Mouse (Mus musculus): ENCODE data around the gene Syn1.

Gene Syn1

DNA sequence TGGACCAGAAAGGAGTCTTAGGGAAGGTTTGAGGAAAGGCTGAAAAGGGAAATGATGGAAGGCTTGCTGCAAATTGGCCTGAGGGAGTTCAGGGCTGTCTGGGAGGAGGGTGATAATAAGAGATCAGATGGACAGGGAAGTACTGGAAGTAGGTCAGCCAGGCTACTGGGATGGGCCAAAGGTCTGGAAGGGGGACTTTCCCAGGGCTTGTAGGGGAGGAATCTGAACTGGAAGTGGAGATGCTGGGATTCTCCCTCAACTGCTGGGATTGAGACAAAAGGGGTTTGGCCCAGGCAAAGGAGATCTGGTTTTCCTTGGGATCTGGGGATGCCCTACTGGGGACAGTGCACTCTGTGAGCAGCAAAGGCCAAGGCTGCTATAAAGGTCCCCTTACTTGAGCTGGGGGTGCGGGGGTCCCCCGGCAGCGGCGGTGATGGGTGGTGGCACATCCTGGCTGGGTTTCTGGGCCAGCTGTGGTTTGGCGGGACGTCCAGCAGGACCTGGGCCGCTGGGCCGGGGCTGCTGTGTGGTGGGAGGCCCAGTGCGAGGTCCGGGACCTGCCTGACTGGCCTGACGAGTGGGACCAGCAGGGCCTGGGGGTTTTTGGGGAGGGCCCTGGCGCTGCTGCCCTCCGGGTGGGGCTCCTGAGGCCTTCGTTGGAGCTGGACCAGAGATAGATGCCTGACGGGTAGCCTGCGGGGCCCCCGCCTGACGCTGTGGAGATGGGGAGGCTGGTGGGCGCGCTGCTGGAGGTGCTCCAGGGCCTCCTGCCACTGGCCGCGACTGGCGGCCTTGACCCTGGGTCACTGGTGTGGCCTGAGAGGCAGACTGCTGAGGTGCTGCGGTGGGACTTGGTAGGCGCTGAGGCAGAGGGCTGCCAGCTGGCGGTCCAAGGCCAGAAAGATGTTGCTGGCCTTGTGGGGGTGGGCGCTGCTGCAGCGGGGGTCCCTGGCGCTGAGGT lies 58.4 kb downstream of the Syn1 start:
- DNase-seq (ENCODE audit: low spot score), result no peak

DNA sequence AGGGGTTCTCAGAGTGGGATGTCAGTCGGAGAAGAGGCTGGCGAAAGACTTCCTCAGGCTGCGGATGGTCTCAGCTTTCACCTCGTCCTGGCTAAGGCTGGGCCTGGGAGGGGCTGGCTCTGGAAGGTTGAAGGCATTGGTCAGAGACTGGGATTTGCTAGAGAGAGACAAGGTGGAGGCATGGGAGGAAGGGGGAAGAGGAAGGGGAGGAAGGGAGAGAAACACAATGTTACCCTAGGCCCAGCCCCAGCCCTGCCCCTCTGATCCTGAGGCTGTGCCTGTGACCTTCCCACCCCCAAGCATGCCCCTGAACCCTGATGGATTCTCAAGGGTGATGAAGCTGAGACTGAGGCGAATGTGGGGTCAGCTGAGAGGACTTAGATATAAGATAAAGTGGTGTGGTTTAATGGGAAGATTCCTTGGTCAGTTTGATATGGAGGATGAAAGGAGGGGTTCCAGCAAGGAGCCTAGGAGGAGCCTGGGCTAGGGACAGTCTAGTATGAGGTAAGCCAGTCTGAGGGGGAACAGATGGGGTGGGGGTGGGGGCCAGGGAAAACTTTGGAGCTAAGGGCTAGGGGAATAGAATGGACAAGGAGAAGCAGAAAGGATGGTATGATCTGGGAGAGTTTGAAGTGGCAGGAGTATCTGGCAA lies 59.2 kb downstream of the Syn1 start:
- no peak for DNase-seq (ENCODE audit: low spot score)

DNA sequence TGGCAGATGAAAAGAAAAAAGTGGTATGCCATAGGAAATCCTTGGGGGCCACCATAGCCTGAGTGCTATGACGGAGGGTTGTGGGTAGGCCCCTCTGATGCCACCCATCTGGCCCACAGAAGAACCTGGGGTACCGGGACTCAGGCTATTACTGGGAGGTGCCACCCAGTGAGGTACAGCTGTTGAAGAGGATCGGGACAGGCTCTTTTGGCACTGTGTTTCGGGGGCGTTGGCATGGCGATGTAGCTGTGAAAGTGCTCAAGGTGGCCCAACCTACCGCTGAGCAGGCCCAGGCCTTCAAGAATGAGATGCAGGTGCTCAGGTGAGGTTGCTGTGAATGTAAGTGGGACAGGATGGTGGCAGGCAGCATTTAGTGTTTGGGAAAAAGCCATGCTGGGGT lies 67.0 kb downstream of the Syn1 start:
- no peak for DNase-seq (ENCODE audit: low spot score)

DNA sequence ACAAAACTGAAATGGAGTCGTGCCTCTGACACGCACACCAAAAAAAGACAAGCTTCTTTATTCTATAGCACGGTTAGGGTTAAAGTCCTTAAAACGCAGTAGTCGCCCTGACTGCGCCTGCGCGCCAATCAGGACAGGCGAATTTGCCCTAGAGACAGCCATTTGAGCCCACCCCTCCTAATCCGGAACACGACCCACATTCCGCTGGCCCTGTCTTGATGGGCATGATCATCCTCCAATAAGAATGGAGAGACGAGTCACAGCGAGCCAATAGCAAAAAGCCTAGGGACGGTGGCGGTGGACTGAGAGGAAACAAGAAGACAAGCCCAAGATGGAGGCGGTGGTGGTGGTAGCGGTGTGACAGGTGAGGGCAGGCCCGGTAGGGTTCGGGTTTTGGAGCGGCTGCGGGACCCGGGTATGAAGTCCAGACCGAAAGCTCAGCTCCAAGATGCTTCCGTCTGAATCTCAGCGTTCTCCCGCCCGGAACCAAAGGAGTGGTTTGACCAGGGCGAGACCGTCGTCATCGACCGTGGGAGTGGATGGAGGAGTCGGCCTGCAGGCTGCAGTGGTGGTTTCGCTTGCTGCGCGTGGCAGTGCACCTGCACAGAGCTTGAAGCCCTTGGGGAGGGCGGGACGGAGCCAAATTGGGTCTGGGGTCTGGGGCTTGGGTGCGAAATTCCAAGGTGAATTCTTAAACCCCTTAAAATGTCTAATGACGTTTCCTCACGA lies 72.4 kb downstream of the Syn1 start:
- peak; percentile 94 for DNase-seq (ENCODE audit: low spot score)

DNA sequence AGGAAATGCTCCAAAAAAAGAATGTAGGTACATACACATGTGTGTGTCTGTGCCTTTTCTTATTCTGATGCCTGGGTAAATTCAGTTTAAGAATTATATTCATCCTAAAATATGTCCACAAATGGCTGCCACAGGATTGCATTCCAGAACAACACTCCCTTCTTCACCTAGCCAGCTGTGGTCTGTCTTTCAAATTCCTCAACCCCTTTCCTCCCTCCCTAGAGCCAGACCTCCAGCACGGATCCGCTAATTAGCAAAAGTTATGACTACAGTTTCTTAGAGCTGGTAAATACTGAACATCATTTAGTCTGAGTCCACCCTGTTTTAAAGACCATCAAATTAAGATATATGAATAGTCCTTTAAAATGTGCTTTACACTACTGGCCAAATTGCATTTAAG lies 73.0 kb downstream of the Syn1 start:
- DNase-seq (ENCODE audit: low spot score), result no peak

DNA sequence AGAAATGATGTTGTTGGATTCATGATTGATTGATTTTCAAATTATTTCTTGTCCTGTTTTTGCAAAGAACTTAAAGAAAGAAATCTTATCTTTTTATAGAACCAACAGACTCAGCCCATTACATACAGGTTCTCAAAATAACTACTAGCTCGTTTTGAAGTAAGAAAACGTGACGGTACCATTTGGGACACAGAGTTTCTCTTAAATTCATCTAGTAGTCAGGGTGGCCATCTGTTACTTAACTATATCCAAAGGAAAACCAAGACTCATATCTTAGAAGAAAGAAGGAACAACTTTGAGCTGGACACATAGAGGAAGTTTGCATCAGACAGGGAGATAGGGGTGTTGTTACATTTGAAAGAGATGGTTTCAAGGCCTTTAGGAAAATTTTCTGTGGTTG lies 73.6 kb downstream of the Syn1 start:
- DNase-seq (ENCODE audit: low spot score), result no peak

DNA sequence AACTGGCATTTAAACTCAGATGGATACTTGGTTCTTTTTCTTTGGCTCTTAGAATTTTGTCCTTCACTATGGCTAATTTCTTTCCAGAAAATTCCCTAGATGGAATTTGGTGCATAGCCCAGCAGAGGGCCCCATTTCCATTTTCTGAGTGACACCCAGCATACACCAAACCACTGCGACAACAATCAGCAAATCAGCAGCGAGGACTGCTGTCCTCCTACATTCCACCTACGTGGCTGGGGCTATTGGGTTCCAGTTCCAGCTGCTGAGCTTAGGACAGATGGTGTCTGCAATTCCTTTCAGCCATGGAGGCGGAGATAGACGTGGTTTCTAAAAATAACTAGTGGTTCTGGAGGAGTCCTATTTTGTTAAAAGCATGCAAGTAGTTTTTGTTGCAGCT lies 91.9 kb downstream of the Syn1 start:
- peak; percentile 57 for DNase-seq (ENCODE audit: low spot score)

DNA sequence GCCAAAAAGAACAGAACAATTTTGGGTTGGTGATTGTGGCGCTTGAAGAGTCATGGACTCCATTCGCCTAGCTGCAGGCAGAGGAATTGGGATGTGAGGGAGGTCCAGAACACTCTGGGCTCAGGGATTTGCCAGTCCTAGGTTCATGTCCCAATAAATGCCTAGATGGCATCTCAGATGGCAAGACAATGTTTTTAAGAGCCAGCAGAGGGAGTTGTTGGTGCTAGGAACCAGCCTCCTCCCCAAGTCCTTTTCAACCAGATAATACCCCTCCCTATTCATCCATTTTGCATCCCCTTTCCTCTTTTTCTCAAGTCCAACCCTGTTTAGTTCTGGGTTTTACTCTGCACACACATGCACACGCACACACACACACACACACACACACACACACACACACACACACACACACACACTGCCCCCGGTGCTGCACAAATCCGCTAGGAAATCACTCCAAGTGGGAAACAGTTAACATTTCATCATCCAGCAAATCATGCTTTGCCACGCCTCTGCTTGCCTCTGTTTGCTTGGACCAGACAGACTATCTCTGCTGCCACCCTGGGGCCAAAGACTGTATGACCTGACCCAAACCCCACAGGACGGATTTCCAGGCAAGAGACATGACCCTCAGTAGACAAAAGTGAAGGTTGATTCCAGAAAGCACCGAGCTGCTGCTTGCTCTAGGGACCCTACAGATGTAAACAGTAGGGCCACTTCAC lies 100.9 kb downstream of the Syn1 start:
- peak; percentile 16 for DNase-seq (ENCODE audit: low spot score)

DNA sequence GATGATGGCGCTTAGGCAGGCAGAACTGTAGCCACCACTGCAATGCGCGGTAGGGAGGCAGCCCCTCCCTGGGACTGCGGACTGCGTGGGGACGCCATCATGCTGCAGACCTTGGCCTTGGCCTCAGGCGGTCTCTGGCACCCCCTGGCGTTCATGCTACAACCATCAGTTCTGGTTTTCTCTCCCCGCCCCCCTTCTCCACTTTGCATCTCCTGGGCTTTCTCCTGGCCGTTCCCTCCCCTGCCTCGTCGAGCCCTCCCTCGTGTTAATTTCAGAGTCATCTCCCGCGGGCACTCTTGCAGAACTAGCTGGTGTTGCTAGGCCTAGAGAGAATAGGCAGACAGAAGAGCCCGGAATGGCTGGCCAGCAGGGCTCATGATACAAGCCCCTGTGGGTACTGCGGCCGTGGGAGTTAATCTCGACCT lies 101.6 kb downstream of the Syn1 start:
- peak; percentile 40 for DNase-seq (ENCODE audit: low spot score)

DNA sequence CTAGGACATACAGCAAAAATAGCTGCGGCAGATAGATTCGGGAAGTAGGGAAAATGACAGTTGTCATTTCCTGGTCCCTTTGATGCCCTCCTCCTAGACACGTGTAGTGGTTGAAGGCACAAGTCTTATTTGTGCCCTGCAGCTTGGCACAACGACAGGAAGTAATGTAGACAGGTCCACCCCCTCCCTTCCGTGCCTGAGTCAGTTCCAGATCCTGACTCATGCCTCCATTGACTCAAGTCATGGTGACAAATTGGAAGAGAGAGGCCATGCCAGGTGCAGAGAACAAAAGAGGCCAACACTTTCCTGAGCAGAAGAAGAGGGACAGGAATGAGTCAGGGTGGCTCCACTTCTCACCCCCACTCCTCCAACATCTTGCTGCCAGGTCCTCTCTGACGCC lies 103.8 kb downstream of the Syn1 start:
- DNase-seq (ENCODE audit: low spot score), result no peak

Measured in layer of hippocampus, adult 9-10 months (tissue).